Mouse (Mus musculus) forebrain, embryonic 16.5 days (tissue): ENCODE results near the gene Gm21586. TPM values are rescaled to one million over a fixed set of nuclear protein-coding genes. Genes with fewer than 3 reads are reported as not detected.
"Not testable (repeated sequence)": the region's sequence is repeated elsewhere in the genome, so short reads cannot be mapped to it uniquely, and the experiment has no call there.

Experiments used
- ATAC-seq: fragments of 200-750 bp; cut with Nextera tagmentation; 2 replicates; pipeline ENCODE4 v1.8.0; 2017; ENCODE audit warnings: mild to moderate bottlenecking, moderate library complexity
- H3K27ac ChIP-seq: fragments of 300-500 bp; sonication (generic); 2 replicates; pipeline ENCODE4 v1.5.1; 2014; ENCODE audit warnings: low read length, control low read depth
- H3K27me3 ChIP-seq: fragments of 300-500 bp; sonication (generic); replicated peaks from 2 replicates; pipeline ENCODE4 v1.6.1; 2014; ENCODE audit warnings: low read length; ENCODE audit not compliant: control insufficient read depth, insufficient read depth
- H3K36me3 ChIP-seq: fragments of 300-500 bp; sonication (generic); 2 replicates; pipeline ENCODE4 v1.6.1; 2014; ENCODE audit not compliant: control insufficient read depth, insufficient read depth
- H3K4me1 ChIP-seq: fragments of 300-500 bp; sonication (generic); replicated peaks from 2 replicates; pipeline ENCODE4 v1.6.1; 2014; ENCODE audit warnings: low read length; ENCODE audit not compliant: control insufficient read depth, insufficient read depth
- H3K4me2 ChIP-seq: fragments of 300-500 bp; sonication (generic); 2 replicates; pipeline ENCODE4 v1.6.1; 2014; ENCODE audit warnings: mild to moderate bottlenecking, low read length, control low read depth
- H3K4me3 ChIP-seq: fragments of 300-500 bp; sonication (generic); replicated peaks from 2 replicates; pipeline ENCODE4 v1.5.1; 2014; ENCODE audit warnings: mild to moderate bottlenecking, low read length, control low read depth
- H3K9ac ChIP-seq: fragments of 300-500 bp; sonication (generic); replicated peaks from 2 replicates; pipeline ENCODE4 v1.6.1; 2014; ENCODE audit warnings: low read depth, low read length, control low read depth
- H3K9me3 ChIP-seq: fragments of 300-500 bp; sonication (generic); 2 replicates; pipeline ENCODE4 v1.6.1; 2016; ENCODE audit warnings: low read length; ENCODE audit not compliant: control insufficient read depth
- WGBS: fragments of 180-500 bp; shearing (Covaris S2); extraction: QIAGEN DNeasy Blood & Tissue Kit; methylation state at CpG from one replicate; pipeline ENCODE4 v1.1.7; 2014; 5-methylcytosine and 5-hydroxymethylcytosine counted together
- polyA plus RNA-seq: library from polyadenylated mRNA; unstranded; fragments of >200 nt; fragmentation: Nextera tagmentation; extraction: Ambion mirVana; gene quantifications from 2 replicates; pipeline ENCODE4 v1.2.1, GENCODE M21; 2015

Gene Gm21586
- polyA plus RNA-seq = not detected in 2 replicates

GRCm38 (mm10) chr4:42439078-42439477 lies at the start of gene Gm21586:
Gene Gm21586, plus strand, starts transcription at chr4:42439378.
- ATAC-seq = not testable (repeated sequence)

GRCm38 (mm10) chr4:42466452-42466851 lies 27.3 kb downstream of the Gm21586 start, which contains the start of gene Gm2163:
Gene Gm2163, plus strand, starts transcription at chr4:42466752.
- not testable (repeated sequence) for H3K4me1 ChIP-seq, H3K27ac ChIP-seq, H3K9me3 ChIP-seq, H3K9ac ChIP-seq, ATAC-seq, H3K36me3 ChIP-seq, H3K4me2 ChIP-seq, H3K27me3 ChIP-seq, H3K4me3 ChIP-seq
- WGBS = no CpG with 5 or more reads among the region's 5 CpGs

More at GRCm38 (mm10) chr4:42439078-42439477, at the start of gene Gm21586:
- H3K4me3 ChIP-seq, H3K9me3 ChIP-seq, H3K9ac ChIP-seq, H3K27ac ChIP-seq, H3K4me2 ChIP-seq, H3K4me1 ChIP-seq, H3K27me3 ChIP-seq, H3K36me3 ChIP-seq: not testable (repeated sequence)
- no CpG with 5 or more reads among the region's 18 CpGs for WGBS

Other genes with a start within 250 kb of the Gm21586 start
- gene Gm10600, start 198.7 kb upstream of the Gm21586 start, polyA plus RNA-seq = not detected in 2 replicates
- not detected in 2 replicates for gene Ccl21b, start 183.6 kb upstream of the Gm21586 start, polyA plus RNA-seq
- gene Gm21953, start 145.1 kb upstream of the Gm21586 start, polyA plus RNA-seq = not detected in 2 replicates
- not detected in 2 replicates for gene Fam205a3, start 121.0 kb upstream of the Gm21586 start, polyA plus RNA-seq
- gene Gm2163, start 27.4 kb downstream of the Gm21586 start, polyA plus RNA-seq = 0.13 and 0.14 TPM in 2 replicates
- not detected in 2 replicates for gene Fam205a2, start 88.8 kb downstream of the Gm21586 start, polyA plus RNA-seq
- gene Gm10591, start 172.8 kb downstream of the Gm21586 start, polyA plus RNA-seq = not detected in 2 replicates
- not detected in 2 replicates for gene Gm2564, start 190.3 kb downstream of the Gm21586 start, polyA plus RNA-seq
- not detected in 2 replicates for gene Ccl27b, start 215.9 kb downstream of the Gm21586 start, polyA plus RNA-seq
- not detected in 2 replicates for gene Il11ra2, start 222.5 kb downstream of the Gm21586 start, polyA plus RNA-seq